Mouse (Mus musculus): ENCODE data around the gene 1700001C19Rik. TPM values are rescaled to one million over a fixed set of nuclear protein-coding genes. Genes with fewer than 3 reads are reported as not detected.
"Not testable (repeated sequence)": the region's sequence is repeated elsewhere in the genome, so short reads cannot be mapped to it uniquely, and the experiment has no call there.

The 1700001C19Rik gene
- total RNA-seq, 1 experiment from 2014 or later, result not detected

- DNase-seq, result no peak
Measured at GRCm38 (mm10) chr17:47430815-47431214, 6.4 kb downstream of the 1700001C19Rik start.

- DNase-seq, result peak; percentile 38
Measured at GRCm38 (mm10) chr17:47428831-47429304, 8.3 kb downstream of the 1700001C19Rik start.

- DNase-seq, result no peak
Measured at GRCm38 (mm10) chr17:47427316-47427715, 9.9 kb downstream of the 1700001C19Rik start.

GRCm38 (mm10) chr17:47424186-47424585 lies 13.0 kb downstream of the 1700001C19Rik start:
- no peak for DNase-seq

- not testable (repeated sequence) for DNase-seq
Measured at GRCm38 (mm10) chr17:47422616-47423015, 14.6 kb downstream of the 1700001C19Rik start.

- DNase-seq, result no peak
Measured at GRCm38 (mm10) chr17:47421566-47421965, 15.6 kb downstream of the 1700001C19Rik start.

- no peak for DNase-seq
Measured at GRCm38 (mm10) chr17:47420195-47420594, 17.0 kb downstream of the 1700001C19Rik start.

GRCm38 (mm10) chr17:47409897-47410861 lies 27.0 kb downstream of the 1700001C19Rik start:
- DNase-seq, result not testable (repeated sequence)

GRCm38 (mm10) chr17:47408558-47408898 lies 28.6 kb downstream of the 1700001C19Rik start:
- peak; percentile 58 for DNase-seq

GRCm38 (mm10) chr17:47407717-47408557 lies 29.2 kb downstream of the 1700001C19Rik start:
- DNase-seq, result no peak

- no peak for DNase-seq
Measured at GRCm38 (mm10) chr17:47400451-47400850, 36.7 kb downstream of the 1700001C19Rik start, which contains the start of gene Guca1a. Guca1a (minus strand) TSS chr17:47400584.

- DNase-seq, result no peak
Measured at GRCm38 (mm10) chr17:47399091-47399490, 38.1 kb downstream of the 1700001C19Rik start.

- DNase-seq, result peak; percentile 68
Measured at GRCm38 (mm10) chr17:47395376-47395913, 41.7 kb downstream of the 1700001C19Rik start.

GRCm38 (mm10) chr17:47394223-47394869 lies 42.8 kb downstream of the 1700001C19Rik start:
- DNase-seq, result peak; percentile 39

- DNase-seq, result peak; percentile 51
Measured at GRCm38 (mm10) chr17:47386649-47387048, 50.5 kb downstream of the 1700001C19Rik start.

- DNase-seq, result no peak
Measured at GRCm38 (mm10) chr17:47385145-47385544, 52.0 kb downstream of the 1700001C19Rik start, which contains the start of gene Guca1b. Guca1b (plus strand) TSS chr17:47385393.

GRCm38 (mm10) chr17:47384064-47384463 lies 53.1 kb downstream of the 1700001C19Rik start:
- no peak for DNase-seq

GRCm38 (mm10) chr17:47383266-47383665 lies 53.9 kb downstream of the 1700001C19Rik start:
- no peak for DNase-seq

- no peak for DNase-seq
Measured at GRCm38 (mm10) chr17:47381917-47382316, 55.3 kb downstream of the 1700001C19Rik start.

GRCm38 (mm10) chr17:47378133-47378532 lies 59.0 kb downstream of the 1700001C19Rik start:
- DNase-seq, result no peak

GRCm38 (mm10) chr17:47376779-47377280 lies 60.3 kb downstream of the 1700001C19Rik start:
- DNase-seq, result no peak

Measured in adrenal gland, postnatal 25 days (tissue).